Mouse (Mus musculus): ENCODE data around the gene Polr3b. TPM values are rescaled to one million over a fixed set of nuclear protein-coding genes. Genes with fewer than 3 reads are reported as not detected.
A peak's percentile ranks its signal among the peaks of the same experiment; 100 is the strongest.

The Polr3b gene
- polyA plus RNA-seq, 1 experiment from 2014 or later: 13.1 TPM

DNA sequence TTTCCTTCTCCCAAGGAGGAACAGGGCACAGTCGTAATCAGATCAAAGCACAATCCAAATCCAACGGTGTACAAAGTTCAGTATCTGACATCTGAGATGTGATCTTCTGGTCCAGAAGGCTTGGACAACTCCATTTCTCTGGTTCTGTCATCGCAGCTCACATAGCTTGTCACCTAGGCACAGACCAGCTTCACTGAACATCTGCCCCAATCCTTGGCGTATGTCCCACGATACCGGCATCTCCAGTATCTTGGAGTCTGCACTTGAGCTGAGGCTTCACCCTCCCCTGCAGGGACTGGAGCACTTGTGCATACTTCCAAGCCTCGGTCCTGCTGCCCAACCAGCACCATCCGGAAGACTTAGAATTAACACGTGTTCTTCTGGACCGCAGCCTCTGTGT is 14.6 kb downstream of the Polr3b start:
- Histone ChIP-seq H3K9ac (ENCODE audit: low read depth, low read length) (no peak overlapping the region), H3K27me3 (replicated peaks; ENCODE audit: control insufficient read depth, insufficient read depth, low read length) (no peaks in the 10 kb centered on the region), H3K27ac (ENCODE audit: low read depth, low read length) (no peak overlapping the region), H3K4me1 (ENCODE audit: control insufficient read depth, insufficient read depth, low read depth, low read length) (no peaks in the 10 kb centered on the region), H3K4me3 (ENCODE audit: low read length) (no peak overlapping the region), H3K9me3 (ENCODE audit: control insufficient read depth, low read length) (no peaks in the 10 kb centered on the region), H3K4me2 (ENCODE audit: low read length) (no peak overlapping the region), H3K36me3 (ENCODE audit: control insufficient read depth, insufficient read depth, low read length) (peaks cover 26% of the 10 kb centered on the region)
- no peak for ATAC-seq
- WGBS: 96% methylated on average over 10 of the region's 10 CpGs

DNA sequence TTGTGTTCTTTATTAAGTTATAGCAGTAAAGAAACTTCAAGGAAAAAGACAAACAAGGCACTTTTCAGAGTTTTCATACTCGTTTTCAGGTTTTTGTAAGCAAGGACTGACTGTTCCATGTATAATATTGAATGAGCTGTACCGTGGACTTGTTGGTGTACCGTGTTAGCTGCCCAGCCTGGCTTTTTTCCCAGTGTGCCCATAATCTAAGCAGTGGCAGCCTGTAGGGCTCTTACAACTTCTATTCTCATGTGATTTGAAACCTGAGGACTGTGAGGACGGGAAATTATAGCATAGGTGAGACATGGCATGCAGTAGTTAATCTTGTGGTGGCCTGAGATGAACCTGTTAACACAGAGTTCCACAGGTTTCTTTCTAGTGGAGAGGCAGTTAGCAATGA is 16.3 kb downstream of the Polr3b start:
- ATAC-seq: no peak
- peaks cover 18% of the 10 kb centered on the region for H3K36me3 ChIP-seq (ENCODE audit: control insufficient read depth, insufficient read depth, low read length)
- H3K4me1 ChIP-seq (ENCODE audit: control insufficient read depth, insufficient read depth, low read depth, low read length): no peaks in the 10 kb centered on the region
- H3K4me3 ChIP-seq (ENCODE audit: low read length): no peak overlapping the region
- no peak overlapping the region for H3K9ac ChIP-seq (ENCODE audit: low read depth, low read length)
- no peak overlapping the region for H3K27ac ChIP-seq (ENCODE audit: low read depth, low read length)
- 92% methylated on average over 4 of the region's 4 CpGs for WGBS
- H3K27me3 ChIP-seq (replicated peaks; ENCODE audit: control insufficient read depth, insufficient read depth, low read length): no peaks in the 10 kb centered on the region
- H3K9me3 ChIP-seq (ENCODE audit: control insufficient read depth, low read length): no peaks in the 10 kb centered on the region
- H3K4me2 ChIP-seq (ENCODE audit: low read length): no peak overlapping the region

DNA sequence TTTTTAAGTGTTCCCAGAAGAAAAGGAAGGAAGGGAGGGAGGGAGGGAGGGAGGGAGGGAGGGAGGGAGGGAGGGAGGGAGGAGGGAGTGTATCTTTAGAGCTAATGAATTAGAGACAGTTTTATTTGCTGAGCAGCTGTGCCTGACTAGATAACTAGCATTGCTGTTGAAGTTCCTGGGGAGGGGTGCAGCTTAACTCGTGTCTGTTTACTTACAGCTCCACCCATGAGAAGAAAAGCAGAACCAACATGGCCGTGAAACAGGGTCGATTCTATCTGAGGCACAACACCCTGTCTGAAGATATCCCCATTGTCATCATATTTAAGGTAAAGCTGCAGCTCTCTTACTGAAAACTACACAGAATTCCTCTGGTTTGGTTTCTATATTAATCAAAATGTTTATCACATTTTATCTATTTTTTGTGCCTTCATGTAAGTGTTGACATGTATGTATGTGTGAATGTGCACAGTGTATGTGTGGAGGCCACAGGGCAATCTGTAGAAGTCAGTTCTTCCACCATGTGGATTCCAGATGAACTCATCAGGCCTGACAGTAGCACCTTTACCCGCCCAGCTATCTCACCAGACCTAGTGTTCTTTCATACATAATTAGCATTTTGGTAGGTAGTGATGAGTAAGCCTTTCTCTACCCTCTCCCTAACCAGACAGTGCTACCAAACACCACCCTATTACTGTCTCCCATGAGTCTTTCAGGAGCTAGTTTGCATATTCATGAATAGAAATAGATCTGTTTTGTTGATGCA is 17.6 kb downstream of the Polr3b start:
- Histone ChIP-seq H3K27ac (ENCODE audit: low read depth, low read length) (no peak overlapping the region), H3K36me3 (ENCODE audit: control insufficient read depth, insufficient read depth, low read length) (peaks cover 18% of the 10 kb centered on the region), H3K4me2 (ENCODE audit: low read length) (no peak overlapping the region), H3K4me3 (ENCODE audit: low read length) (no peak overlapping the region), H3K9me3 (ENCODE audit: control insufficient read depth, low read length) (no peaks in the 10 kb centered on the region), H3K27me3 (replicated peaks; ENCODE audit: control insufficient read depth, insufficient read depth, low read length) (no peaks in the 10 kb centered on the region), H3K4me1 (ENCODE audit: control insufficient read depth, insufficient read depth, low read depth, low read length) (no peaks in the 10 kb centered on the region), H3K9ac (ENCODE audit: low read depth, low read length) (no peak overlapping the region)
- ATAC-seq: no peak
- WGBS: 84% methylated on average over 4 of the region's 4 CpGs

DNA sequence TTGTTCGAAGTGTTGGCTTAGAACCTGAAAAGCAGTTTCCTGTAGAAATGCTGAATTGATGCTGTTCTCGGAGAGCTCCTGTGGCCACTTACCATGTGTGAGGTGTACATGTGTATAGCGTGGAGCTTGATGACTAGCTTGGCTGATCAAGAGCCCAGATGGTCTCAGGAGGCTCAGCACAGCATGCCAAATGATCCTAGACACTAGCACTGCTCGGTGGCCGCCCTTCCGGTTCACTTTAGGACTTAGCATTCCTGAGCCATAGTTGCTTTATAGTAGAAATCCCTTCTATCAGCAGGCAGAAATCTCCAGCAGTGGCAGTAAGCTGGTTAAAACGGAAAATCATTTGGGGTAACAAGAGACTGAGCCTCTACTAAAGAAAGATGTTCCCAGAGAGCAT is 18.8 kb downstream of the Polr3b start:
- Histone ChIP-seq H3K4me1 (ENCODE audit: control insufficient read depth, insufficient read depth, low read depth, low read length) (no peaks in the 10 kb centered on the region), H3K4me3 (ENCODE audit: low read length) (no peak overlapping the region), H3K4me2 (ENCODE audit: low read length) (no peak overlapping the region), H3K9ac (ENCODE audit: low read depth, low read length) (no peak overlapping the region), H3K36me3 (ENCODE audit: control insufficient read depth, insufficient read depth, low read length) (peaks cover 14% of the 10 kb centered on the region), H3K9me3 (ENCODE audit: control insufficient read depth, low read length) (no peaks in the 10 kb centered on the region), H3K27me3 (replicated peaks; ENCODE audit: control insufficient read depth, insufficient read depth, low read length) (no peaks in the 10 kb centered on the region), H3K27ac (ENCODE audit: low read depth, low read length) (no peak overlapping the region)
- ATAC-seq: no peak
- 85% methylated on average over 7 of the region's 7 CpGs for WGBS

DNA sequence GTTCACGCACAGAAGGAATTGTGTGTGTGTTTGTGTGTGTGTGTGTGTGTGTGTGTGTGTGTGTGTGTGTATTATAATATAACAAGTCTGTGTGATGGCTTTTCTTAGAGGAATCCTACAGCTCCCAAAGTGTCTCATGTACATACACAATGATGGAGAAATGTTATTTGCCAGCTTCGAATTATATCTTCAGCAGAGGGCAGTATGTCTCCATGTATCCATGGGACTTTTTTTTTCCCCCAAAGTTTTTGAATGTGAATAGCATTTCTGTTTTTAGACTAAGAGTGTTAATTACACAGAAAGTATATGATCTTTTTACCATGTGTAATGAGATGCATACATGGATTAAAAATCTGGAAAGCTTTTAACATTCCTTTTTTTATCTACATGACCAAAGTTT is 19.5 kb downstream of the Polr3b start:
- no peak overlapping the region for H3K4me3 ChIP-seq (ENCODE audit: low read length)
- H3K4me2 ChIP-seq (ENCODE audit: low read length): no peak overlapping the region
- no peaks in the 10 kb centered on the region for H3K4me1 ChIP-seq (ENCODE audit: control insufficient read depth, insufficient read depth, low read depth, low read length)
- no peak overlapping the region for H3K9ac ChIP-seq (ENCODE audit: low read depth, low read length)
- H3K9me3 ChIP-seq (ENCODE audit: control insufficient read depth, low read length): no peaks in the 10 kb centered on the region
- WGBS: 84% methylated on average over 2 of the region's 2 CpGs
- no peaks in the 10 kb centered on the region for H3K27me3 ChIP-seq (replicated peaks; ENCODE audit: control insufficient read depth, insufficient read depth, low read length)
- peaks cover 10% of the 10 kb centered on the region for H3K36me3 ChIP-seq (ENCODE audit: control insufficient read depth, insufficient read depth, low read length)
- no peak overlapping the region for H3K27ac ChIP-seq (ENCODE audit: low read depth, low read length)
- no peak for ATAC-seq

DNA sequence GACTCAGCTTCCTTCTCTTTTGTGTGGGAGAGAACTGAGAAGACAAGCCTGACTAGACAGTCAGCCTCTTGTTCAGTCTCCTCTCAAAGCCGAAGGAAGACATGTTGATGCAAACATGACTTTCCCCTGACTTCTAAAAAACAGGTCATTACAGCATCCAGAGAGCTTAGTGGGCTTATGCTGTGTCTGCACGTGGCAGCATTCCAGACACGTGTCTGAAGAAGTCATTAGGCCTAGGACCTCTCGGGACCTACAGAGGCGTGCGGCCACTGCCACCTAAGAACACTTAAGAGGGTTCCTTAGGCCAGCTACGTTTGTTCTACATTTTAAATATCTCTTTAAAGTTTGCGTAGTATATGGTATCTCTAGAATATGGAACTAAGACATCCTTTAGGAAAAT is 23.8 kb downstream of the Polr3b start:
- no peak overlapping the region for H3K4me2 ChIP-seq (ENCODE audit: low read length)
- no peak overlapping the region for H3K4me3 ChIP-seq (ENCODE audit: low read length)
- H3K4me1 ChIP-seq (ENCODE audit: control insufficient read depth, insufficient read depth, low read depth, low read length): no peaks in the 10 kb centered on the region
- no peaks in the 10 kb centered on the region for H3K9me3 ChIP-seq (ENCODE audit: control insufficient read depth, low read length)
- H3K9ac ChIP-seq (ENCODE audit: low read depth, low read length): no peak overlapping the region
- no peaks in the 10 kb centered on the region for H3K27me3 ChIP-seq (replicated peaks; ENCODE audit: control insufficient read depth, insufficient read depth, low read length)
- ATAC-seq: no peak
- no peak overlapping the region for H3K27ac ChIP-seq (ENCODE audit: low read depth, low read length)
- no peaks in the 10 kb centered on the region; the same call in 1 of the 2 replicates for H3K36me3 ChIP-seq (ENCODE audit: control insufficient read depth, insufficient read depth, low read length)
- WGBS: 66% methylated on average over 8 of the region's 8 CpGs

DNA sequence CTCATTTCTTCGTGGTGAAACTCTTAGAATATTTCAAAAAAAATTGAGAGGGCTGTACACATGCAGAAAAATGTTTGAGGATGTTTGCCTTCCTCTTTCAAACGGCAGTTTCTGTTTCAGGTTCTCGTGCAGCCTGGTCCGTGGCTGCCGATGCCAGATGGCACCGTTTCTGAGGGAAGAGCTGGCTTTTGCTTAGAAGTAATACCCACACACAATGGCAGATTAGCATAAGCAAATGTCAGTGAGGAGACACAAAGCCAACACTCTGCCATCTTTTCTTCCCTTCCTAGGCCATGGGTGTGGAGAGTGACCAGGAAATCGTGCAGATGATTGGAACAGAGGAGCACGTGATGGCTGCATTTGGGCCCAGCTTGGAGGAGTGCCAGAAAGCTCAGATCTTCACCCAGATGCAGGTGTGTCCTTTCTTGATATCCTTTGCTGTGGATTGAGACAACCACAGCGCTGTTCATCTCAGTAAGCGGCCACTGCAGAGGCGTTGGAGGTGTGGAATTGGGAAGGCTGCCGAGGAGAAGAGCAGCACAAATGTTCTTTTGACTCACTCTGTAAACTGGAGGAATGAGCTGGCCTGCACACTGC is 24.5 kb downstream of the Polr3b start:
- 60% methylated on average over 12 of the region's 12 CpGs for WGBS
- no peak overlapping the region for H3K4me3 ChIP-seq (ENCODE audit: low read length)
- peak overlapping the region; percentile 4; the same call in 1 of the 2 replicates for H3K27ac ChIP-seq (ENCODE audit: low read depth, low read length)
- no peak overlapping the region for H3K9ac ChIP-seq (ENCODE audit: low read depth, low read length)
- no peaks in the 10 kb centered on the region for H3K9me3 ChIP-seq (ENCODE audit: control insufficient read depth, low read length)
- peak; percentile 74 for ATAC-seq
- no peak overlapping the region for H3K4me2 ChIP-seq (ENCODE audit: low read length)
- H3K36me3 ChIP-seq (ENCODE audit: control insufficient read depth, insufficient read depth, low read length): no peaks in the 10 kb centered on the region; the same call in 1 of the 2 replicates
- no peaks in the 10 kb centered on the region for H3K27me3 ChIP-seq (replicated peaks; ENCODE audit: control insufficient read depth, insufficient read depth, low read length)
- H3K4me1 ChIP-seq (ENCODE audit: control insufficient read depth, insufficient read depth, low read depth, low read length): no peaks in the 10 kb centered on the region

DNA sequence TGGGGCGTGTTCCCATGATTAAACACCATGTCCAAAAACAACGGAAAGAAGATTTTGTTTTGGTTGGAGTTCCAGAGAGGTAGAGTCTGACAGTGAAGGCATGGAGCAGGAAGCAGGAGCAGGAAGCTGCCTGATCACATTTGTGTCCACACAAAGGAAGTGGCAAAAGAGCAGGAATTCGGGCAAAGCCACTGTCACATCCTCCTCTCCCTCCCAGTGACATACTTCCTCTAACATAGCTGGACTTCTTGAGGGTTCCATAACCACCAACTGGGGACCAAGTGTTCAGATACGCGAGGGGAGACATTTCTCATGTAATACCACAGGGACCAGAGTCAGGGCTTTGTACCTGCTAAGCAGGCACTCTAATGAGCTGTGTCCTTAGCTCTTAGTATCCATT is 25.2 kb downstream of the Polr3b start:
- no peak for ATAC-seq
- Histone ChIP-seq H3K4me3 (ENCODE audit: low read length) (no peak overlapping the region), H3K9ac (ENCODE audit: low read depth, low read length) (no peak overlapping the region), H3K4me2 (ENCODE audit: low read length) (no peak overlapping the region), H3K36me3 (ENCODE audit: control insufficient read depth, insufficient read depth, low read length) (no peaks in the 10 kb centered on the region; the same call in 1 of the 2 replicates), H3K4me1 (ENCODE audit: control insufficient read depth, insufficient read depth, low read depth, low read length) (no peaks in the 10 kb centered on the region), H3K9me3 (ENCODE audit: control insufficient read depth, low read length) (no peaks in the 10 kb centered on the region), H3K27me3 (replicated peaks; ENCODE audit: control insufficient read depth, insufficient read depth, low read length) (no peaks in the 10 kb centered on the region), H3K27ac (ENCODE audit: low read depth, low read length) (no peak overlapping the region)
- 91% methylated on average over 5 of the region's 5 CpGs for WGBS

DNA sequence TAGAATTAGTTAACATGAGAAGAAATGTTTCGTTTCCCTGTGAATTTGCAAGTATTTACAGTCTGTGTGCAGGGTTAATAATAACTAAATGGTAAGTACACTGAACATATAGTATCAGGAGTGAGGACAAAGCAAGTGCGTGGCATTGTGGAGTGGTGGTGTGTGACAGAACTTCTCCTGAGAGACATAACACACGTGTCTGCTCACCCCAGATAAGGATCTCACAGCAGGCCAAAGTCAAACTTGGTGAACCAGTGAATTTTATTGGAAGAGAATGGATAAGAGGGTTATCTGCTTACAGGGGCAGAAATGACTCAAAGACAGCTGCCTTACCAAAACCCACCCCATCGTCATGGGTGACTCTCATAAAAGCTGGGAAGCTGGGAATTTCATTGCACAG is 26.8 kb downstream of the Polr3b start:
- H3K27me3 ChIP-seq (replicated peaks; ENCODE audit: control insufficient read depth, insufficient read depth, low read length): no peaks in the 10 kb centered on the region
- H3K4me1 ChIP-seq (ENCODE audit: control insufficient read depth, insufficient read depth, low read depth, low read length): no peaks in the 10 kb centered on the region
- H3K4me3 ChIP-seq (ENCODE audit: low read length): no peak overlapping the region
- peaks cover 4% of the 10 kb centered on the region for H3K36me3 ChIP-seq (ENCODE audit: control insufficient read depth, insufficient read depth, low read length)
- H3K27ac ChIP-seq (ENCODE audit: low read depth, low read length): no peak overlapping the region
- H3K4me2 ChIP-seq (ENCODE audit: low read length): no peak overlapping the region
- H3K9me3 ChIP-seq (ENCODE audit: control insufficient read depth, low read length): no peaks in the 10 kb centered on the region
- no peak for ATAC-seq
- H3K9ac ChIP-seq (ENCODE audit: low read depth, low read length): no peak overlapping the region
- 85% methylated on average over 4 of the region's 4 CpGs for WGBS
